Mouse (Mus musculus): ENCODE data around the gene Dclk3. TPM values are rescaled to one million over a fixed set of nuclear protein-coding genes. Genes with fewer than 3 reads are reported as not detected.

Gene Dclk3
- 2.4 TPM in 2 replicates for polyA plus RNA-seq (2014; fragmentation: Nextera tagmentation; extraction: Ambion mirVana)

DNA sequence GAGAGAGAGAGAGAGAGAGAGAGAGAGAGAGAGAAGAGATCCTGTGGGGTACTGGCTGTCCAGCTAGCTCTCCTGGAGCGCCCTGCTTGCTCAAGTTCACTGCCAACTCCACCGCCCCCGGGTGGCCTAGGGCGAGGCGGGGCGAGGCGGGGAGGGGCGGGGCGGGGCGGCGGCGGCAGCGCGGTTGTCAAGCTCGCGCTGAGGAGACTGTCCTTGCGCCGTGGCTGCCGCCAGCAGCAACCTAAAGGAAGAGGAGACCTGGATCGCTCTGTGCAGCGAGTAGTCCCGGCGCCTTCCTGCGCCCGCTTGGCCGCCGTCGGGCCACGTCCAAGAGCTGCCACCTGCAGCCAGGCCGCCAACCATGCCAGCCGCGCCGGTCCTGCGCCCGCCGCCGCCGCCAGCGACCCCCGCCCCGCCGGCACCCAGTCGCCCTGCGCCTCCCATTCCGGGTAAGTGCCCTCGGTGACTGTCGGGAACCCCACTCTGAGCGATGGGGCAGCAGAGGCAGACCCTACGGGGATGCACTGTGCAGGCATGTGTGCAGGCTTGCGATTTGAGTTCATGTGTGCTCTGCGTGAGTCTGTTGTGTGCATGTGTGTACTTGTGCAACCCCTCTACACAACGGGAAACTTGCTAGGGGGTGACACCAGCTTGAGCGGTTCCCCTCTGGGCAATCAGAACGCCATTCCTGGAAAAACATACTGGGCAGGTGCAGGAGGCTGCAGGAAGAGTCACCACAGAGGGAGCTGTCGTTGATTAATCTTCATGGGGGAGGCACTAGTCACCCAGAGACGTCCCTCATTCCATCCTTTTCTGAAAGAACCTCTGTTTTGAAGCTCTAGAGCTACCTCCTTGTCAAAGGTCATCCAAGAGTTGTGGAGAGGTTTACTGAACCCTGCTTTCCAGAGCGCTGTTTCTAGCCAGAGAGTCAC lies at the start of gene Dclk3:
Dclk3 (plus strand) TSS at position 178 of the 932 bp plus-strand sequence.
- H3K9ac ChIP-seq (ENCODE audit: low read depth, low read length): peak within 1 kb of the TSS; percentile 61

GRCm38 (mm10) chr9:111390016-111390415 lies 48.9 kb upstream of the Dclk3 start:
- Histone ChIP-seq H3K4me3 (ENCODE audit: low read depth, low read length) (no peak overlapping the region), H3K36me3 (ENCODE audit: control insufficient read depth, insufficient read depth, low read length) (no peaks in the 10 kb centered on the region), H3K9ac (ENCODE audit: low read depth, low read length) (no peak overlapping the region), H3K27me3 (replicated peaks; ENCODE audit: control insufficient read depth, insufficient read depth, low read length) (no peaks in the 10 kb centered on the region), H3K4me1 (ENCODE audit: control insufficient read depth, insufficient read depth, low read length) (peaks cover 9% of the 10 kb centered on the region; the same call in 1 of the 2 replicates), H3K27ac (replicated peaks; ENCODE audit: low read depth, low read length) (no peak overlapping the region), H3K4me2 (ENCODE audit: low read depth, low read length) (no peak overlapping the region), H3K9me3 (ENCODE audit: control insufficient read depth, low read length) (no peaks in the 10 kb centered on the region)
- 79% methylated on average over 9 of the region's 9 CpGs for WGBS
- no peak for DNase-seq (ENCODE audit: low spot score)
- no peak for ATAC-seq (ENCODE audit: low read depth)

More for the DNA sequence above, at the start of gene Dclk3:
- H3K4me3 ChIP-seq (ENCODE audit: low read depth, low read length): peak within 1 kb of the TSS; percentile 55
- H3K4me2 ChIP-seq (ENCODE audit: low read depth, low read length): peak within 1 kb of the TSS; percentile 84
- H3K4me1 ChIP-seq (ENCODE audit: control insufficient read depth, insufficient read depth, low read length): no peaks in the 10 kb centered on the region; the same call in 1 of the 2 replicates
- H3K9me3 ChIP-seq (ENCODE audit: control insufficient read depth, low read length): no peaks in the 10 kb centered on the region
- DNase-seq (ENCODE audit: low spot score) (peak; percentile 44), ATAC-seq (ENCODE audit: low read depth) (peak; percentile 66)
- H3K27me3 ChIP-seq (replicated peaks; ENCODE audit: control insufficient read depth, insufficient read depth, low read length): peaks cover 22% of the 10 kb centered on the region
- WGBS: 6% methylated on average over 20 of the region's 57 CpGs
- H3K27ac ChIP-seq (replicated peaks; ENCODE audit: low read depth, low read length): no peak within 1 kb of the TSS
- H3K36me3 ChIP-seq (ENCODE audit: control insufficient read depth, insufficient read depth, low read length): no peaks in the 10 kb centered on the region

- H3K27ac ChIP-seq (replicated peaks; ENCODE audit: low read depth, low read length): no peak overlapping the region
- H3K9me3 ChIP-seq (ENCODE audit: control insufficient read depth, low read length): no peaks in the 10 kb centered on the region
- H3K4me2 ChIP-seq (ENCODE audit: low read depth, low read length): no peak overlapping the region
- 72% methylated on average over 8 of the region's 8 CpGs for WGBS
- ATAC-seq (ENCODE audit: low read depth): no peak
- H3K9ac ChIP-seq (ENCODE audit: low read depth, low read length): no peak overlapping the region
- no peaks in the 10 kb centered on the region for H3K27me3 ChIP-seq (replicated peaks; ENCODE audit: control insufficient read depth, insufficient read depth, low read length)
- peaks cover 9% of the 10 kb centered on the region; the same call in 1 of the 2 replicates for H3K4me1 ChIP-seq (ENCODE audit: control insufficient read depth, insufficient read depth, low read length)
- no peak for DNase-seq (ENCODE audit: low spot score)
- no peak overlapping the region for H3K4me3 ChIP-seq (ENCODE audit: low read depth, low read length)
- no peaks in the 10 kb centered on the region for H3K36me3 ChIP-seq (ENCODE audit: control insufficient read depth, insufficient read depth, low read length)
Measured at GRCm38 (mm10) chr9:111391036-111391435, 47.8 kb upstream of the Dclk3 start.

- ATAC-seq (ENCODE audit: low read depth) (no peak), DNase-seq (ENCODE audit: low spot score) (no peak)
- Histone ChIP-seq H3K4me2 (ENCODE audit: low read depth, low read length) (no peak overlapping the region), H3K4me3 (ENCODE audit: low read depth, low read length) (no peak overlapping the region), H3K27me3 (replicated peaks; ENCODE audit: control insufficient read depth, insufficient read depth, low read length) (no peaks in the 10 kb centered on the region), H3K36me3 (ENCODE audit: control insufficient read depth, insufficient read depth, low read length) (no peaks in the 10 kb centered on the region), H3K9ac (ENCODE audit: low read depth, low read length) (no peak overlapping the region), H3K9me3 (ENCODE audit: control insufficient read depth, low read length) (no peaks in the 10 kb centered on the region), H3K4me1 (ENCODE audit: control insufficient read depth, insufficient read depth, low read length) (peaks cover 4% of the 10 kb centered on the region; the same call in 1 of the 2 replicates), H3K27ac (replicated peaks; ENCODE audit: low read depth, low read length) (no peak overlapping the region)
- 89% methylated on average over 17 of the region's 18 CpGs for WGBS
Measured at GRCm38 (mm10) chr9:111391926-111392442, 46.9 kb upstream of the Dclk3 start.

GRCm38 (mm10) chr9:111395265-111395664 lies 43.6 kb upstream of the Dclk3 start:
- Histone ChIP-seq H3K4me1 (ENCODE audit: control insufficient read depth, insufficient read depth, low read length) (no peaks in the 10 kb centered on the region), H3K4me2 (ENCODE audit: low read depth, low read length) (no peak overlapping the region), H3K27me3 (replicated peaks; ENCODE audit: control insufficient read depth, insufficient read depth, low read length) (no peaks in the 10 kb centered on the region), H3K4me3 (ENCODE audit: low read depth, low read length) (no peak overlapping the region), H3K36me3 (ENCODE audit: control insufficient read depth, insufficient read depth, low read length) (no peaks in the 10 kb centered on the region), H3K27ac (replicated peaks; ENCODE audit: low read depth, low read length) (no peak overlapping the region), H3K9me3 (ENCODE audit: control insufficient read depth, low read length) (no peaks in the 10 kb centered on the region), H3K9ac (ENCODE audit: low read depth, low read length) (no peak overlapping the region)
- WGBS: 81% methylated on average over 5 of the region's 5 CpGs
- DNase-seq (ENCODE audit: low spot score) (no peak), ATAC-seq (ENCODE audit: low read depth) (no peak)

DNA sequence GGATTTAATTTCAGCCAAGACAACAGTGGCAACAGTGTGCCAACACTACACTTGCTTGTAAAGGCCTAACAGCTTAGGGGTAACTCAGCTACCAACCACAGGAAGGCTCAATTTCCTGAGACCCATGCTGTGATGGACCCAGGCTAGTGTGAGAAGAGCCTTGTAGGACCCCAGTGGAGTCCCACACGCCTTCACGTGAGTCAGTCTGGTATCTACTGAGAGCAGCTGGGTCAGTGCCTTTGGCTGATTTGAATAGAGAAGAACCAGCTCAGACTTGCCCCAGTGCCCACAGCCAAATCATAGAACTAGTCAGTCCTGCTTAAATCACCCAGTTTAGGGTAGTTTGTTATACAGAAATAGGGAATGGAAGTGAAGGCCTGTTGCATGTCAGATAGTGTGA lies 40.8 kb upstream of the Dclk3 start:
- Histone ChIP-seq H3K9me3 (ENCODE audit: control insufficient read depth, low read length) (no peaks in the 10 kb centered on the region), H3K4me3 (ENCODE audit: low read depth, low read length) (no peak overlapping the region), H3K4me2 (ENCODE audit: low read depth, low read length) (no peak overlapping the region), H3K9ac (ENCODE audit: low read depth, low read length) (no peak overlapping the region), H3K27ac (replicated peaks; ENCODE audit: low read depth, low read length) (no peak overlapping the region), H3K27me3 (replicated peaks; ENCODE audit: control insufficient read depth, insufficient read depth, low read length) (no peaks in the 10 kb centered on the region), H3K4me1 (ENCODE audit: control insufficient read depth, insufficient read depth, low read length) (no peaks in the 10 kb centered on the region), H3K36me3 (ENCODE audit: control insufficient read depth, insufficient read depth, low read length) (no peaks in the 10 kb centered on the region)
- ATAC-seq (ENCODE audit: low read depth) (no peak), DNase-seq (ENCODE audit: low spot score) (no peak)
- 63% methylated on average over 2 of the region's 2 CpGs for WGBS

DNA sequence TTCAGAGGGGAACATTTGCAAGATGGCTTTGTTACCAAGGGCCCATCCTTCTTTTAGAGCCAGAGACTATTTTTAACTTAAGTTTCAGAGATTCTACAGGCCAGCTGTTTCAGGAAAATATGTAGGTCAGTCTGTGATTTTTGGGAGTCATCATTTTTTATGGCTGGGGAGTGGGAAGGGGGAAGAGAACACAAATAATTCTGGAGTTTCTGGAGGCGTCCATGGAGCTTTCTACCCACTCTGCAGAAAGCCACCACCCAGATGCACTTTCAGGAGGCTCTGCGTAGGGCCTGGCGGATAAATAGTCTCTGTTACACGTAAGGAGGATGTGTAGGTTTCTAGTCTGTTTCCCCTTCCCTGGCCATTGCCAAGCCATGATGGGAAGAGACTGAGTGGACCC lies 38.8 kb upstream of the Dclk3 start:
- Histone ChIP-seq H3K27ac (replicated peaks; ENCODE audit: low read depth, low read length) (no peak overlapping the region), H3K36me3 (ENCODE audit: control insufficient read depth, insufficient read depth, low read length) (no peaks in the 10 kb centered on the region), H3K4me1 (ENCODE audit: control insufficient read depth, insufficient read depth, low read length) (no peaks in the 10 kb centered on the region), H3K4me3 (ENCODE audit: low read depth, low read length) (no peak overlapping the region), H3K27me3 (replicated peaks; ENCODE audit: control insufficient read depth, insufficient read depth, low read length) (no peaks in the 10 kb centered on the region), H3K9ac (ENCODE audit: low read depth, low read length) (no peak overlapping the region), H3K4me2 (ENCODE audit: low read depth, low read length) (no peak overlapping the region), H3K9me3 (ENCODE audit: control insufficient read depth, low read length) (no peaks in the 10 kb centered on the region)
- DNase-seq (ENCODE audit: low spot score) (no peak), ATAC-seq (ENCODE audit: low read depth) (no peak)
- whole genome bisulfite sequencing: 84% methylated on average over 4 of the region's 4 CpGs

DNA sequence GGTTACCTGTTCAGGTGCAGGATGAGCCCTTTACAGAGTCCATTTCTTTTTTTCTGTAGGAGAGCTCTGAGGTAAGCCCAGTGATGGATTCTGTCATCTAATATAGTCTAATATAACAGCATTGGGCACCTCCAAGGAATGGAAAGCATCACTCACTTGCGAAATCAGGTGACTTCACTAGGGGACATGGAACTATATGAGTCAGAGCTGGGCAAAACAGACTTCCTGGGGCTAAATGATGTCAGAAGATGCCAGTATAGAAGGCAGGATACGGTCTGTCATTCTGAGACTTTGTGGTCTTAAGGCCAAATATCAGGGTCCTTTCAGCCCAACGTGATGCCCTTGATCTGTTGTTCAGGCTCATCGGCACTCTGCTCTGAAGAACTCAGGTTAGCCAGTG lies 35.7 kb upstream of the Dclk3 start:
- Histone ChIP-seq H3K27ac (replicated peaks; ENCODE audit: low read depth, low read length) (no peak overlapping the region), H3K36me3 (ENCODE audit: control insufficient read depth, insufficient read depth, low read length) (no peaks in the 10 kb centered on the region), H3K4me1 (ENCODE audit: control insufficient read depth, insufficient read depth, low read length) (peaks cover 7% of the 10 kb centered on the region; the same call in 1 of the 2 replicates), H3K4me2 (ENCODE audit: low read depth, low read length) (no peak overlapping the region), H3K4me3 (ENCODE audit: low read depth, low read length) (no peak overlapping the region), H3K27me3 (replicated peaks; ENCODE audit: control insufficient read depth, insufficient read depth, low read length) (no peaks in the 10 kb centered on the region), H3K9me3 (ENCODE audit: control insufficient read depth, low read length) (no peaks in the 10 kb centered on the region), H3K9ac (ENCODE audit: low read depth, low read length) (no peak overlapping the region)
- WGBS: 84% methylated on average over 4 of the region's 4 CpGs
- DNase-seq (ENCODE audit: low spot score): no peak
- no peak for ATAC-seq (ENCODE audit: low read depth)
